Mouse (Mus musculus) hindbrain, embryonic 14.5 days (tissue): ENCODE measurements around the gene Cryge. TPM values are rescaled to one million over a fixed set of nuclear protein-coding genes. Genes with fewer than 3 reads are reported as not detected.
A peak's percentile ranks its signal among the peaks of the same experiment; 100 is the strongest.
"Not testable (repeated sequence)": the region's sequence is repeated elsewhere in the genome, so short reads cannot be mapped to it uniquely, and the experiment has no call there.

ENCODE experiments used
- ATAC-seq: fragments of 200-750 bp; cut with Nextera tagmentation; 2 replicates; pipeline ENCODE4 v1.8.0; 2017; ENCODE audit warnings: moderate number of reproducible peaks, mild to moderate bottlenecking, moderate TSS enrichment, moderate library complexity; ENCODE audit not compliant: low FRiP score
- DNase-seq: peaks from one replicate; pipeline ENCODE4 v3.0.0-alpha.2; 2015; ENCODE audit warnings: low spot score
- H3K27ac ChIP-seq: fragments of 300-500 bp; sonication (generic); 2 replicates; pipeline ENCODE4 v1.5.1; 2014; ENCODE audit warnings: mild to moderate bottlenecking, moderate library complexity
- H3K27me3 ChIP-seq: fragments of 300-500 bp; sonication (generic); 2 replicates; pipeline ENCODE4 v1.6.1; 2014; ENCODE audit warnings: mild to moderate bottlenecking, low read length, mixed read lengths; ENCODE audit not compliant: control insufficient read depth, insufficient read depth
- H3K36me3 ChIP-seq: fragments of 300-500 bp; sonication (generic); replicated peaks from 2 replicates; pipeline ENCODE4 v1.6.1; 2014; ENCODE audit not compliant: control insufficient read depth, insufficient read depth
- H3K4me1 ChIP-seq: fragments of 300-500 bp; sonication (generic); replicated peaks from 2 replicates; pipeline ENCODE4 v1.6.1; 2014; ENCODE audit warnings: antibody characterized with exemption, low read length, mixed read lengths; ENCODE audit not compliant: control insufficient read depth, insufficient read depth
- H3K4me2 ChIP-seq: fragments of 300-500 bp; sonication (generic); replicated peaks from 2 replicates; pipeline ENCODE4 v1.6.1; 2014; ENCODE audit warnings: mild to moderate bottlenecking, moderate library complexity
- H3K4me3 ChIP-seq: fragments of 300-500 bp; sonication (generic); replicated peaks from 2 replicates; pipeline ENCODE4 v1.5.1; 2014; ENCODE audit warnings: mild to moderate bottlenecking, low read length
- H3K9ac ChIP-seq: fragments of 300-500 bp; sonication (generic); 2 replicates; pipeline ENCODE4 v1.6.1; 2014
- H3K9me3 ChIP-seq: fragments of 300-500 bp; sonication (generic); 2 replicates; pipeline ENCODE4 v1.6.1; 2016; ENCODE audit warnings: low read length; ENCODE audit not compliant: control insufficient read depth
- WGBS: fragments of 180-500 bp; shearing (Covaris S2); extraction: QIAGEN DNeasy Blood & Tissue Kit; methylation state at CpG from one replicate; pipeline ENCODE4 v1.1.7; 2014; 5-methylcytosine and 5-hydroxymethylcytosine counted together
- polyA plus RNA-seq: library from polyadenylated mRNA; unstranded; fragments of >200 nt; fragmentation: Nextera tagmentation; extraction: Ambion mirVana; gene quantifications from 2 replicates; pipeline ENCODE4 v1.2.1, GENCODE M21; 2014

Cryge gene
- polyA plus RNA-seq = not detected in 2 replicates

DNA sequence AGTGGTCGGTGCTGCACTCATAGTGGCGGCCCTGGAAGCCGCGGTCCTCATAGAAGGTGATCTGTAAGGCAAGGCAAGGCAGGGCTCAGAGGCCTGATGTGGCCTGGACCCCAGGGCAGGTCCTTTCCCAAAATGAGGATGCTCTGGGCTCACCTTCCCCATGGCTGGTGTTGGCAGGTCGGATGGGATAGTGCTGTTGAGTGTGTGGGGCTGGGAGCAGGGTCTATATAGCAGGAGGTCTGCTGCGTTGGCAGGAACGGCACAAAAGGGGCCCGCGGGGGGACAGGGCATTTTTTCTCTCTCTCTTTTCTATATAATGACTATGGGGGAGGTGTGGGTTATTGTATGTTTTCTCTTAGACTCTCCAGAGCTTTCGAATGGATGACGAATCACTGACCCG is at the start of gene Cryge:
Gene Cryge (minus strand): TSS at position 198 of the 400 bp plus-strand sequence.
- H3K4me1 ChIP-seq, DNase-seq, H3K4me3 ChIP-seq, H3K36me3 ChIP-seq, H3K9ac ChIP-seq, H3K9me3 ChIP-seq, H3K27me3 ChIP-seq, H3K27ac ChIP-seq, H3K4me2 ChIP-seq, ATAC-seq: not testable (repeated sequence)
- 40% methylated on average over 10 of the region's 12 CpGs for WGBS

DNA sequence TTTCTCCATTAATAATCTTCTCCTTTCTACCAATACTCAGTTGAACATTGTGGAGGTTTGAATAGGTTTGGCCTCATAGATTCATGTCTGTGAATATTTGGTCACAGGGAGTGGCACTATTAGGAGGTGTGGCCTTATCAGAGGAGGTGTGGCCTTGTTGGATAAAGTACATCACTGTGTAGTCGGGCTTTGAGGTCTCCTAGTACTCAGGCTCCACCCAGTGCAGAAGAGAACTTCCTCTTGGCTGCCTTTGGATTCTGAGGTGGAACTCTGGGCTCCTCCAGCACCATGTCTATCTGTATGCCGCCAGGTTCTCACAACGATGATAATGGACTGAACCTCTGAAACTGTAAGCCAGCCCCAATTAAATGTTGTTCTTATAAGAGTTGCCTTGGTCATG is 46.0 kb upstream of the Cryge start:
- Histone ChIP-seq H3K9me3 (no peaks in the 10 kb centered on the region), H3K9ac (no peak overlapping the region), H3K4me1 (no peaks in the 10 kb centered on the region), H3K4me3 (no peak overlapping the region), H3K4me2 (no peak overlapping the region), H3K36me3 (no peaks in the 10 kb centered on the region), H3K27ac (no peak overlapping the region), H3K27me3 (no peaks in the 10 kb centered on the region)
- ATAC-seq (no peak), DNase-seq (no peak)
- 91% methylated on average over 3 of the region's 3 CpGs for WGBS

DNA sequence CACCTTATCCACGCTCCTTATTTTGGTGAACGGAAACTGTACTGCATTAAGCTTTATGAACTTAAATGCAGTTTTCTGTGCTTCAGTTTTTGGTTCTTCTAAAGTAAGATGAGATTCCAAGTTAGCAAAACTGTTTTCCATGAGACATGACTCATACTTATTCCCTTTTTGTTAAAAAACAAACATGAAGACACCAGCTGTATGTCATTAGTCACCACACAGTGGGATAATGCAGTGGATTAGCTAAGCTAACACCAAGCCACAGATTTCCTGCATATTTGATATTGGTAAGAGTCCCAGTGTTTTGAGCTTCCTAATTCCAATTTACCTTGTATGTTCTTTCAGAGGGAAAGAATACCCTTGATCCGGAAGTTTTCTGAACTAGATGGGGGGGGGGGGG is 40.6 kb upstream of the Cryge start:
- Histone ChIP-seq H3K27ac (no peak overlapping the region), H3K36me3 (no peaks in the 10 kb centered on the region), H3K4me3 (no peak overlapping the region), H3K9ac (no peak overlapping the region), H3K4me1 (no peaks in the 10 kb centered on the region), H3K27me3 (no peaks in the 10 kb centered on the region), H3K4me2 (no peak overlapping the region), H3K9me3 (no peaks in the 10 kb centered on the region)
- WGBS = 89% methylated on average over 3 of the region's 3 CpGs
- DNase-seq = no peak
- ATAC-seq = no peak

DNA sequence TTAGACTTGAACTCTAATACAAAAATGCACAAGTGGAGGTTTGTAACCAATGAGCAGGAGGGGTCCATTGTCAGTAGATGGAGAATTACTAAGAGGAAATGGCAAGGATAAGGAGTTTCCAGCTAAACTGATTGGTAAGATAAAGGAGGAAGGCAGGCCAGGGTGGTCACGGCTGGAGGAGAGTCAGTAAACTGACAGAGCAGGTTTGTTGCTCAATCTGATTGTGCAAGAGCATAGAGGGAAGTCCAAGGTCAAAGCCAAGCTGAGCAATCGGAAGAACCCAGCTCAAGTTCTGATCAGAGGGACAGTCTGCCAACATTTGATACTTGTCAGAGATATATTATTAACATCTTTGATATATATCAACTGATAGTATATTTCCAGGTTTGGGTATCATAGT is 39.4 kb upstream of the Cryge start:
- no peak overlapping the region for H3K9ac ChIP-seq
- ATAC-seq = no peak
- DNase-seq = no peak
- 84% methylated on average over 2 of the region's 2 CpGs for WGBS
- H3K4me1 ChIP-seq = no peaks in the 10 kb centered on the region
- H3K27me3 ChIP-seq = no peaks in the 10 kb centered on the region
- no peak overlapping the region for H3K4me3 ChIP-seq
- H3K9me3 ChIP-seq = no peaks in the 10 kb centered on the region
- no peak overlapping the region for H3K4me2 ChIP-seq
- H3K36me3 ChIP-seq = no peaks in the 10 kb centered on the region
- no peak overlapping the region for H3K27ac ChIP-seq

DNA sequence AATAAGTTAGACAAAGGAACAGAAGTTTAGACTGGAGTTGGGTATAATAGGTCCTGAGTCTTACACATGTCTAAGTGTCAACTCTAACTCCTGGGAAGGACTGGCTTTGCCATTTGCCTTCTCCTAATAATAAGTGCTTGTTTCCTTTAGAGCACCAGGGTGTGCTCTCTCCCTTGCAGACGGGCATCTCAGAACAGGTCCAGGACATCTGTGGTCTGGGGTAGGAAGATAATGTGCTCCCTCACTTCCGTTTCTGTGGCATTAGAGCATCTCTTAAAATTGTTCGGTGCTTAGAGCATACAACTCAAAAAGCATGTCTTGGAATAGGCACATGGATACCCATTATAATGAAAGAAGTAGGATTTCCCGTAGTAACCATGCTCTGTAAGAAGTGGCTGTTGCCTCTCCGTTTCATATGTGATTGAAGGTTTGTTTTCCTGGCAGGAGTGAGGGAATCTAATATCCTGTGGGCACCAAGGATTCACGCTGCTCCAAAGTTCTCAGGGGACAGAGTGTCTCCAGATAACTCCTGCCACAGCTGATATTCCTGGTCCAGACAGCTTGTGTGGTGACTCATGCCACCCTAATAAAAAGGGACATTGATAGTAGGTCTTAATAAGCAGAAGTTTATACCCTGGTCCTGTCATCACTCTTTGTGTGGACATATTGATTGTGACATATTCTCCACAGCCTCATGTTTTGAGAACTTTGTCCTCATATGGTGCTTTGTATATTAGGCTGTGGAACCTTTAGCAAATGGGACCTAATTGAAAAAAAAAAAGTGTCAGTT is 37.8 kb upstream of the Cryge start:
- Histone ChIP-seq H3K4me1 (no peaks in the 10 kb centered on the region), H3K4me3 (no peak overlapping the region), H3K4me2 (no peak overlapping the region), H3K27ac (no peak overlapping the region), H3K9ac (no peak overlapping the region), H3K36me3 (no peaks in the 10 kb centered on the region), H3K27me3 (no peaks in the 10 kb centered on the region), H3K9me3 (no peaks in the 10 kb centered on the region)
- ATAC-seq = no peak
- 80% methylated on average over 6 of the region's 6 CpGs for WGBS
- no peak for DNase-seq

DNA sequence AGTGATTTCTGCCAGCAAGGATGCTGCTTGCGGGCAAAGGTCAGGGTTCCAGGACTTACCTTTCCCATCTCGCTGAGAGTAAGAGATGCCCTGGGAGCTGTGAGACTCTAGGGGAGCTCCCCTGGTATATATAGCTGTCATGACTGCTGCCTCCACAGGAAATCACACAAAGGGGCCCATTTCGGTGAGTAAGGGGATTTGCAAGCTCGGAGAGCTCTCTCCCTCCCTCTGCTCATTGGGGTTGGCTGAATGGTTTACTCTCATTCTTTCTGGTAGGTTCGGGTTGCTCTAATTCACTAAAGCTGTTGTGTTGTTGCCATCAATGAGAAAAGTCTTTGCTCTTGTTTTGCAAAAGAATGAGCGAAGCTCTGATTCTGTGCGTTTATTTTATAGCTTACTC is 31.2 kb upstream of the Cryge start, which contains the start of gene Crygb:
Gene Crygb (minus strand): TSS at position 101 of the 400 bp plus-strand sequence.
- Histone ChIP-seq H3K4me3 (no peak within 1 kb of the TSS), H3K36me3 (no peaks in the 10 kb centered on the region), H3K4me1 (no peaks in the 10 kb centered on the region), H3K27ac (no peak within 1 kb of the TSS), H3K27me3 (no peaks in the 10 kb centered on the region), H3K9ac (0 out of 2 replicates have a peak within 1 kb of the TSS, but pooled peaks have one; percentile 8), H3K9me3 (no peaks in the 10 kb centered on the region), H3K4me2 (no peak within 1 kb of the TSS)
- 34% methylated on average over 7 of the region's 7 CpGs for WGBS
- DNase-seq (no peak), ATAC-seq (no peak)

DNA sequence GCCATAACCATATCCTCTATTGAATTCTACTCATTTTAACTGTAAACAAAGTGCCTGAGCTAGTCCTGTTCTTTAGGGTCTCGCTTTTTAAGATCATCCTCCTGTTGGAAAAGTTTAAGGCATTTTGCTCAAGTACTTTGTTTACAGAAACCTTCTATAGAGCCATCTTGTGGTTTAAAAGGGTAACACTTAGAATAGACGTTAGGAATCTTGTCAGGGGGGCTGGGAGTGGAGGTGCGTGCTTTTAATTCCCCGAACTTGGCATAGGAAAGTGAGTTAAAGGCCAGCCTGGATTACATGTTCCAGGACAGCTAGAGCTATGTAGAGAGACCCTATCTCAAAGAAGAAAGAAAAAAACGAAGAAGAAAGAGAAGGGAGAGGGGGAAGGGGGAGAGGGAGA is 24.7 kb upstream of the Cryge start:
- 21% methylated on average over 5 of the region's 5 CpGs for WGBS
- Histone ChIP-seq H3K4me3 (no peak overlapping the region), H3K27ac (no peak overlapping the region), H3K4me2 (no peak overlapping the region), H3K36me3 (no peaks in the 10 kb centered on the region), H3K9ac (no peak overlapping the region), H3K9me3 (no peaks in the 10 kb centered on the region), H3K4me1 (no peaks in the 10 kb centered on the region), H3K27me3 (no peaks in the 10 kb centered on the region)
- ATAC-seq (no peak), DNase-seq (peak; percentile 40)

DNA sequence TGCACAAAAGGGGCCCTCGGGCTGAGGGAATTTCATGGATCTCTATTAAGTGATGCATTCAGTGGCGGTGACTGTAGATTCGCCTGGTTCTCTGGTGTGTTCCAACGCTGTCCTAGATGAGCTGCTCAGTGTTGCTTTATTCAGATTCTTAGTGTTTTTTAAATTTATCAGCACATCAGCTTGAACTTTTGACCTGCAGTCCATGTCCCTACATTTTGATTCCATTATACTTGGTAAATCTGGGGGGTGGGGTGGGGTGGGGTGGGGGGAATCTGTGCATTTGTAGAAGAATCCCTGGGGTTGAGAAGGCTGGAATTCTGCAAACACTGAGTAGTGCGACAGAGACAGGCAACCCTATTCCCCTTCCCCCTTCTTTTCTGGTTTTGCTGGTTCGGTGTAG is 22.6 kb upstream of the Cryge start, which contains the start of gene Crygc:
Gene Crygc (minus strand): TSS at position 101 of the 400 bp plus-strand sequence.
- Histone ChIP-seq H3K27ac (no peak within 1 kb of the TSS), H3K27me3 (no peaks in the 10 kb centered on the region)
- 64% methylated on average over 6 of the region's 6 CpGs for WGBS

DNA sequence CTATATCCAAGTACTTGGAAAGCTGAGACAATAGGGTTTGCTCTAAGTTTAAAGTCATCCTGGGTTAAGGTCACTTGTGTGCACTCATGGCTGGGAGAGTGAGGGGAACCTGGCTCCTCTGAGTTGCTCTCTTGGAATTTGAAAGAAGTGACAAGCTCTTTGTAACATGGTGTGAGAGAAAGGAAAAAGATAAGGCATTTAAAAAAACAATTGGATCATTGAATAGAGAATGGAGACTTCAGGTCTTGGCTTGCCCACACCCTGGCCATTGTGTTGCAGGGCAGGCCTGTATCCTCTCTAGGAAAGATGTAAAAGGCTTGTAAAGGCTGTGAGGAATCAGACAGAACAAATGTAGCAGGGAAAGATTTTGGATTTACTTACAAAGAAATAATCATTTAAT is 16.9 kb upstream of the Cryge start:
- no peak for ATAC-seq

More for the DNA sequence above, 22.6 kb upstream of the Cryge start, which contains the start of gene Crygc:
- ATAC-seq = no peak
- no peaks in the 10 kb centered on the region for H3K36me3 ChIP-seq
- no peaks in the 10 kb centered on the region for H3K4me1 ChIP-seq
- no peak within 1 kb of the TSS for H3K9ac ChIP-seq
- no peaks in the 10 kb centered on the region for H3K9me3 ChIP-seq
- H3K4me3 ChIP-seq = no peak within 1 kb of the TSS
- DNase-seq = no peak
- H3K4me2 ChIP-seq = no peak within 1 kb of the TSS

More for the DNA sequence above, 16.9 kb upstream of the Cryge start:
- Histone ChIP-seq H3K9ac (no peak overlapping the region), H3K4me1 (no peaks in the 10 kb centered on the region), H3K4me3 (no peak overlapping the region), H3K9me3 (no peaks in the 10 kb centered on the region), H3K27me3 (no peaks in the 10 kb centered on the region), H3K4me2 (no peak overlapping the region), H3K36me3 (no peaks in the 10 kb centered on the region), H3K27ac (no peak overlapping the region)
- no peak for DNase-seq
